Mouse (Mus musculus) intestine, embryonic 15.5 days (tissue): ENCODE data around the gene Tubgcp5. TPM values are rescaled to one million over a fixed set of nuclear protein-coding genes. Genes with fewer than 3 reads are reported as not detected.

Experiments
- ATAC-seq: fragments of 200-750 bp; cut with Nextera tagmentation; 2 replicates; pipeline ENCODE4 v1.8.0; 2017; ENCODE audit warnings: moderate TSS enrichment, moderate library complexity
- H3K27ac ChIP-seq: fragments of 300-500 bp; sonication (generic); 2 replicates; pipeline ENCODE4 v1.5.1; 2015; ENCODE audit warnings: mild to moderate bottlenecking, inconsistent platforms
- H3K27me3 ChIP-seq: fragments of 300-500 bp; sonication (generic); replicated peaks from 2 replicates; pipeline ENCODE4 v1.6.1; 2015; ENCODE audit warnings: inconsistent platforms
- H3K36me3 ChIP-seq: fragments of 300-500 bp; sonication (generic); 2 replicates; pipeline ENCODE4 v1.6.1; 2015; ENCODE audit warnings: inconsistent platforms
- H3K4me1 ChIP-seq: fragments of 300-500 bp; sonication (generic); replicated peaks from 2 replicates; pipeline ENCODE4 v1.6.1; 2015; ENCODE audit warnings: inconsistent platforms
- H3K4me2 ChIP-seq: fragments of 300-500 bp; sonication (generic); replicated peaks from 2 replicates; pipeline ENCODE4 v1.6.1; 2015; ENCODE audit warnings: mild to moderate bottlenecking, inconsistent platforms
- H3K4me3 ChIP-seq: fragments of 300-500 bp; sonication (generic); replicated peaks from 2 replicates; pipeline ENCODE4 v1.5.1; 2015; ENCODE audit warnings: inconsistent platforms
- H3K9ac ChIP-seq: fragments of 300-500 bp; sonication (generic); 2 replicates; pipeline ENCODE4 v1.6.1; 2015; ENCODE audit warnings: inconsistent platforms
- H3K9me3 ChIP-seq: fragments of 300-500 bp; sonication (generic); 2 replicates; pipeline ENCODE4 v1.6.1; 2016; ENCODE audit warnings: inconsistent platforms
- WGBS: fragments of 180-500 bp; shearing (Covaris S2); methylation state at CpG from one replicate; pipeline ENCODE4 v1.1.7; 2015; 5-methylcytosine and 5-hydroxymethylcytosine counted together
- polyA plus RNA-seq: library from polyadenylated mRNA; unstranded; fragments of >200 nt; fragmentation: Nextera tagmentation; extraction: Ambion mirVana; gene quantifications from 2 replicates; pipeline ENCODE4 v1.2.1, GENCODE M21; 2015

Tubgcp5 gene
- polyA plus RNA-seq, 1 experiment from 2014 or later, result 21.8 TPM

DNA sequence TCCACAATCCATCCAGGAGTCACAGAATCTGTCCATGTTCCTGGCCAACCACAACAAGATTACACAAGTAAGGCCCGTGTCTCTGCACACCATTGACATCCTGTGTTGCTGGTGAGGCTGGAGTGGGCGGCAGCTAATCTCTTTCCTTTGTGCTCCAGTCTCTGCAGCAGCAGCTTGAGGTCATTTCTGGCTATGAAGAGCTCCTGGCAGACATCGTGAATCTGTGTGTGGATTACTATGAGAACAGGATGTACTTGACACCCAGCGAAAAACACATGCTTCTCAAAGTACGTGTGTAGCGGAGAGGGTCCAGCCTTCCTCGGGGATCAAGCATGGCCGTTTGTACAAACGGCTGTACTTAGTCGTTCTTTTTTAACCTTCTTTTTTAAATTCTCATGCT is 83.8 kb downstream of the Tubgcp5 start:
- H3K9ac ChIP-seq, result no peak overlapping the region
- H3K27me3 ChIP-seq, result no peaks in the 10 kb centered on the region
- no peak for ATAC-seq
- 88% methylated on average over 10 of the region's 10 CpGs for WGBS
- no peaks in the 10 kb centered on the region for H3K4me1 ChIP-seq
- no peak overlapping the region for H3K4me3 ChIP-seq
- H3K36me3 ChIP-seq, result peaks cover 43% of the 10 kb centered on the region
- no peak overlapping the region for H3K4me2 ChIP-seq
- no peaks in the 10 kb centered on the region for H3K9me3 ChIP-seq
- H3K27ac ChIP-seq, result no peak overlapping the region

DNA sequence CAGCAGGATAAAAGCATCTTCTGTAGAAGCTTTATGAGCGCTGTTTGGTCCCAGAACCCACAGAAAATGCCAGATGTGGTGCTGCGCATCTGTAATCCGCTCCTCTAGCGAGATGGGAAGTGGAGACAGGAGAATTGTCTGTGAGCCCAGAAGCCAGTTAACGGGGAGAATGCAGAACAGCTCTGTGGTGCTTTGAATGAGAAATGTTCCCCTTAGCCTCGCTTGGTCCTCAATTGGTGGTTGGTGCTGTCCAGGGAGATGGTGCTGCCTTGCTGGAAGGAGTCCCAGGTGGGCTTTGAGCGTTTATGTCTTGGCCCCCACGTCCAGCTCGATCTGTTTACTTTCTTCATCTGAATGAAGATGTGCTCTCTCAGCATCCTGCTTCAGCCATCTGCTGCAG is 86.9 kb downstream of the Tubgcp5 start:
- H3K4me1 ChIP-seq, result no peaks in the 10 kb centered on the region
- no peak for ATAC-seq
- WGBS, result 82% methylated on average over 9 of the region's 9 CpGs
- peaks cover 22% of the 10 kb centered on the region for H3K36me3 ChIP-seq
- no peaks in the 10 kb centered on the region for H3K9me3 ChIP-seq
- no peak overlapping the region for H3K9ac ChIP-seq
- no peak overlapping the region for H3K4me2 ChIP-seq
- H3K27ac ChIP-seq, result no peak overlapping the region
- no peak overlapping the region for H3K4me3 ChIP-seq
- H3K27me3 ChIP-seq, result no peaks in the 10 kb centered on the region

Other genes with a start within 250 kb of the Tubgcp5 start
- gene Siglech, start 26.0 kb upstream of the Tubgcp5 start, polyA plus RNA-seq, result 0.64 and 1.3 TPM in 2 replicates
- 94.6 and 94.7 TPM in 2 replicates for gene Cyfip1, start 47.6 kb downstream of the Tubgcp5 start, polyA plus RNA-seq
- gene Nipa2, start 168.3 kb downstream of the Tubgcp5 start, polyA plus RNA-seq, result 56.6 and 63.9 TPM in 2 replicates
- gene Nipa1, start 225.8 kb downstream of the Tubgcp5 start, polyA plus RNA-seq, result 6.2 and 6.4 TPM in 2 replicates